9 mouse cellular contexts compared by ENCODE assay signal in the genomic region with DNA sequence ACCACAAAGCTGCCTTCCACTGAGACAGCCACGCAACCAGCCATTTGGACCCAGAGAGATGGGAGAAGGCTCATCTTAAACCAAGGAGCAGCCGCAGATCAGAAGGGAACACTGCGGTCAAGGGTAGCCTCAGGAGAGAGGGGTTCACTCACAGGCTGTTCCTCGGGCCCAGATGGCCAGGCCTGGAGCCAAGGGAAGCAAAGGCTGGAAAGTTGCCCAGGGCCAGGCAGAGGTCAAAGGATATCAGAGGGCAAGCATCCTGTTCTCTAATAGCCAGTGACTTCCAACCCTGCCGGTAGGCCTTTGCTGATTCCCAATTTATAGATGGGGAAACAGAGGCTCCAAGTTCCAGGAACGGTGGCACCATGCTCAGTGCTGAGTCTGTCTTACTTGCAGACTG. TPM values are rescaled to one million over a fixed set of nuclear protein-coding genes. Genes with fewer than 3 reads are reported as not detected.
DNase-seq lines count a peak whose midpoint lies in the region; ATAC-seq and TF ChIP-seq lines count a peak whose summit lies in the region.
"Had no signal": no experiment of that assay in that cellular context is flagged by ENCODE, and none has a peak within 500 bp of the region (broad histone marks: within the 10 kb centered on the region; RNA-seq: fewer than 3 reads in every experiment).

No protein-coding gene starts in this region.

- H3K4me3 ChIP-seq in ES-Bruce4 (ENCODE audit: low read depth, low read length), result peak overlapping the region; percentile 3; the same call in 1 of the 2 replicates
- peak overlapping the region; percentile 3; the same call in 1 of the 2 replicates for H3K4me3 ChIP-seq in heart, embryonic 13.5 days
- H3K4me3 ChIP-seq in midbrain, embryonic 13.5 days (replicated peaks), result no peak overlapping the region

- H3K27ac ChIP-seq in ES-Bruce4 (ENCODE audit: insufficient read depth, low read length), result peak overlapping the region; percentile 88
- peak overlapping the region; percentile 92 for H3K27ac ChIP-seq in heart, embryonic 13.5 days (replicated peaks)
- H3K27ac ChIP-seq in midbrain, embryonic 13.5 days, result no peak overlapping the region

- peaks cover 29% of the 10 kb centered on the region for H3K4me1 ChIP-seq in ES-Bruce4 (ENCODE audit: control insufficient read depth, insufficient read depth, low read length)
- peaks cover 76% of the 10 kb centered on the region for H3K4me1 ChIP-seq in heart, embryonic 13.5 days
- H3K4me1 ChIP-seq in midbrain, embryonic 13.5 days (replicated peaks), result peaks cover 27% of the 10 kb centered on the region

- WGBS in heart, embryonic 13.5 days, result 48% methylated on average over 6 of the region's 6 CpGs
- WGBS in midbrain, embryonic 13.5 days, result 96% methylated on average over 6 of the region's 6 CpGs

- DNase-seq in cerebellum, adult 9-10 months, result peak; percentile 76
- DNase-seq in kidney, postnatal 4 days, result peak; percentile 75 to 83
- DNase-seq in right cerebral cortex, adult 18-20 months, result no peak
- no peak for DNase-seq in embryo, embryonic 10.5 days (ENCODE audit: low spot score)
- no peak for DNase-seq in layer of hippocampus, adult 8-10 months (ENCODE audit: low spot score in 2 of 2)

- no peak for TF ChIP-seq CTCF in ES-Bruce4 (IDR thresholded peaks at IDR 0.05; ENCODE audit: low read depth, low read length)

- H3K4me2 ChIP-seq in heart, embryonic 13.5 days, result peak overlapping the region; percentile 53
- no peak overlapping the region for H3K4me2 ChIP-seq in midbrain, embryonic 13.5 days (replicated peaks)

- no peak for TF ChIP-seq POLR2A in ES-Bruce4 (IDR thresholded peaks at IDR 0.05; ENCODE audit: insufficient read depth, low read length)

- no peaks in the 10 kb centered on the region for H3K27me3 ChIP-seq in ES-Bruce4 (ENCODE audit: control insufficient read depth, insufficient read depth, low read length, poor library complexity, severe bottlenecking)
- no peaks in the 10 kb centered on the region for H3K27me3 ChIP-seq in heart, embryonic 13.5 days (replicated peaks)
- no peaks in the 10 kb centered on the region for H3K27me3 ChIP-seq in midbrain, embryonic 13.5 days

- H3K9me3 ChIP-seq in ES-Bruce4 (replicated peaks; ENCODE audit: control insufficient read depth, insufficient read depth, low read length, poor library complexity, severe bottlenecking), result no peaks in the 10 kb centered on the region
- no peaks in the 10 kb centered on the region for H3K9me3 ChIP-seq in heart, embryonic 13.5 days
- H3K9me3 ChIP-seq in midbrain, embryonic 13.5 days, result no peaks in the 10 kb centered on the region

- no peak for TF ChIP-seq EP300 in ES-Bruce4 (IDR thresholded peaks at IDR 0.05; ENCODE audit: insufficient read depth, low read depth, low read length)

- H3K36me3 ChIP-seq in ES-Bruce4 (ENCODE audit: control insufficient read depth, insufficient read depth, low read length, poor library complexity, severe bottlenecking), result 0 out of 2 replicates have a peak, but pooled peaks cover 4% of the 10 kb centered on the region
- H3K36me3 ChIP-seq in heart, embryonic 13.5 days, result peaks cover 41% of the 10 kb centered on the region
- peaks cover 27% of the 10 kb centered on the region for H3K36me3 ChIP-seq in midbrain, embryonic 13.5 days

- no peak for ATAC-seq in heart, embryonic 13.5 days (ENCODE audit: extremely low read depth, insufficient number of reproducible peaks, low FRiP score, low TSS enrichment)
- no peak for ATAC-seq in midbrain, embryonic 13.5 days

- H3K9ac ChIP-seq in ES-Bruce4 (ENCODE audit: low read depth, poor library complexity, severe bottlenecking), result peak overlapping the region; percentile 35
- peak overlapping the region; percentile 72 for H3K9ac ChIP-seq in heart, embryonic 13.5 days
- no peak overlapping the region for H3K9ac ChIP-seq in midbrain, embryonic 13.5 days (replicated peaks)

RNA-seq across cellular contexts. Expression of gene Jup, which starts 9.0 kb away (rescaled TPM):
- 166 and 171 TPM in 2 replicates for polyA plus RNA-seq in ES-Bruce4 (2011; ENCODE audit: insufficient read depth, insufficient read length, low read depth, missing spikeins)
- polyA plus RNA-seq in heart, embryonic 13.5 days (2015; fragmentation: Nextera tagmentation; extraction: Ambion mirVana), result 107 and 111 TPM in 2 replicates
- 69.2 and 70.5 TPM in 2 replicates for polyA plus RNA-seq in midbrain, embryonic 13.5 days (2015; fragmentation: Nextera tagmentation; extraction: Ambion mirVana)
- total RNA-seq in layer of hippocampus, adult 8-10 months (2022), result 10 to 100 TPM; 37.5 to 40.7 (median 39.8) TPM

RNA-seq across cellular contexts. Expression of gene P3h4, which starts 26.0 kb away (rescaled TPM):
- polyA plus RNA-seq in ES-Bruce4 (2011; ENCODE audit: insufficient read depth, insufficient read length, low read depth, missing spikeins), result 13.3 and 16.8 TPM in 2 replicates
- 62.9 and 63.5 TPM in 2 replicates for polyA plus RNA-seq in heart, embryonic 13.5 days (2015; fragmentation: Nextera tagmentation; extraction: Ambion mirVana)
- 13.7 and 16.8 TPM in 2 replicates for polyA plus RNA-seq in midbrain, embryonic 13.5 days (2015; fragmentation: Nextera tagmentation; extraction: Ambion mirVana)
- total RNA-seq in layer of hippocampus, adult 8-10 months (2022), result 10 to 100 TPM in 2 of 4 experiments, 1 to 10 TPM in 2; 9.3 to 12.4 (median 10.6) TPM

RNA-seq across cellular contexts. Expression of gene Fkbp10, which starts 26.9 kb away (rescaled TPM):
- 22.5 and 24.3 TPM in 2 replicates for polyA plus RNA-seq in ES-Bruce4 (2011; ENCODE audit: insufficient read depth, insufficient read length, low read depth, missing spikeins)
- polyA plus RNA-seq in heart, embryonic 13.5 days (2015; fragmentation: Nextera tagmentation; extraction: Ambion mirVana), result 112 and 119 TPM in 2 replicates
- polyA plus RNA-seq in midbrain, embryonic 13.5 days (2015; fragmentation: Nextera tagmentation; extraction: Ambion mirVana), result 16.4 and 19.9 TPM in 2 replicates
- total RNA-seq in layer of hippocampus, adult 8-10 months (2022), result 1 to 10 TPM; 5.3 to 9.2 (median 7.1) TPM

RNA-seq across cellular contexts. Expression of gene Hap1, which starts 32.7 kb away (rescaled TPM):
- 12.7 and 13.6 TPM in 2 replicates for polyA plus RNA-seq in ES-Bruce4 (2011; ENCODE audit: insufficient read depth, insufficient read length, low read depth, missing spikeins)
- 8.0 and 9.3 TPM in 2 replicates for polyA plus RNA-seq in heart, embryonic 13.5 days (2015; fragmentation: Nextera tagmentation; extraction: Ambion mirVana)
- 137 and 168 TPM in 2 replicates for polyA plus RNA-seq in midbrain, embryonic 13.5 days (2015; fragmentation: Nextera tagmentation; extraction: Ambion mirVana)
- total RNA-seq in layer of hippocampus, adult 8-10 months (2022), result 100 to 1,000 TPM; 164 to 201 (median 183) TPM
- total RNA-seq: hematopoietic stem cell, adult 5-6 weeks had no signal

RNA-seq across cellular contexts. Expression of gene Nt5c3b, which starts 53.0 kb away (rescaled TPM):
- 37.3 and 44.6 TPM in 2 replicates for polyA plus RNA-seq in ES-Bruce4 (2011; ENCODE audit: insufficient read depth, insufficient read length, low read depth, missing spikeins)
- polyA plus RNA-seq in heart, embryonic 13.5 days (2015; fragmentation: Nextera tagmentation; extraction: Ambion mirVana), result 104 and 110 TPM in 2 replicates
- 99.3 and 101 TPM in 2 replicates for polyA plus RNA-seq in midbrain, embryonic 13.5 days (2015; fragmentation: Nextera tagmentation; extraction: Ambion mirVana)
- 10 to 100 TPM; 46.8 to 59.5 (median 50.4) TPM for total RNA-seq in layer of hippocampus, adult 8-10 months (2022)

Comparison
In these comparisons a context has a peak if more than half of its experiments do, and no peak if none do; other contexts are left out.
1. DNase-seq: peak in cerebellum, adult 9-10 months (single experiment) and kidney, postnatal 4 days (2 of 2); none in right cerebral cortex, adult 18-20 months (single experiment), embryo, embryonic 10.5 days (single experiment) and layer of hippocampus, adult 8-10 months (0 of 2).